Mouse (Mus musculus): ENCODE measurements around the gene Dgka. TPM values are rescaled to one million over a fixed set of nuclear protein-coding genes. Genes with fewer than 3 reads are reported as not detected.

Gene Dgka
- polyA plus RNA-seq (2015; fragmentation: Nextera tagmentation; extraction: Ambion mirVana): 9.5 and 12.3 TPM in 2 replicates

- Histone ChIP-seq H3K27me3 (ENCODE audit: control insufficient read depth, insufficient read depth, low read length) (no peaks in the 10 kb centered on the region), H3K4me1 (ENCODE audit: control insufficient read depth, insufficient read depth, low read length) (peaks cover 32% of the 10 kb centered on the region), H3K4me2 (ENCODE audit: low read depth, low read length) (peak within 1 kb of the TSS; percentile 88), H3K9me3 (replicated peaks; ENCODE audit: control insufficient read depth, low read length) (no peaks in the 10 kb centered on the region), H3K36me3 (ENCODE audit: control insufficient read depth, insufficient read depth) (no peaks in the 10 kb centered on the region), H3K4me3 (ENCODE audit: low read length) (peak within 1 kb of the TSS; percentile 70), H3K9ac (ENCODE audit: low read length) (peak within 1 kb of the TSS; percentile 80), H3K27ac (ENCODE audit: low read length) (peak within 1 kb of the TSS; percentile 55)
- ATAC-seq (replicated peaks; ENCODE audit: extremely low read depth, insufficient read depth, low FRiP score): no peak
- 21% methylated on average over 18 of the region's 18 CpGs for WGBS
Measured at GRCm38 (mm10) chr10:128744680-128745601, at the start of gene Dgka. Dgka (minus strand) TSS chr10:128744855.

- H3K4me1 ChIP-seq (ENCODE audit: control insufficient read depth, insufficient read depth, low read length): no peaks in the 10 kb centered on the region
- H3K27me3 ChIP-seq (ENCODE audit: control insufficient read depth, insufficient read depth, low read length): no peaks in the 10 kb centered on the region
- no peak overlapping the region for H3K9ac ChIP-seq (ENCODE audit: low read length)
- no peak overlapping the region for H3K4me3 ChIP-seq (ENCODE audit: low read length)
- ATAC-seq (replicated peaks; ENCODE audit: extremely low read depth, insufficient read depth, low FRiP score): no peak
- H3K27ac ChIP-seq (ENCODE audit: low read length): no peak overlapping the region
- WGBS: 89% methylated on average over 5 of the region's 5 CpGs
- H3K4me2 ChIP-seq (ENCODE audit: low read depth, low read length): no peak overlapping the region
- no peaks in the 10 kb centered on the region for H3K9me3 ChIP-seq (replicated peaks; ENCODE audit: control insufficient read depth, low read length)
- no peaks in the 10 kb centered on the region for H3K36me3 ChIP-seq (ENCODE audit: control insufficient read depth, insufficient read depth)
Measured at GRCm38 (mm10) chr10:128794391-128794790, 49.7 kb upstream of the Dgka start.

GRCm38 (mm10) chr10:128793258-128793657, 48.6 kb upstream of the Dgka start:
- Histone ChIP-seq H3K27me3 (ENCODE audit: control insufficient read depth, insufficient read depth, low read length) (no peaks in the 10 kb centered on the region), H3K9me3 (replicated peaks; ENCODE audit: control insufficient read depth, low read length) (no peaks in the 10 kb centered on the region), H3K4me1 (ENCODE audit: control insufficient read depth, insufficient read depth, low read length) (no peaks in the 10 kb centered on the region), H3K4me3 (ENCODE audit: low read length) (no peak overlapping the region), H3K36me3 (ENCODE audit: control insufficient read depth, insufficient read depth) (no peaks in the 10 kb centered on the region), H3K4me2 (ENCODE audit: low read depth, low read length) (no peak overlapping the region), H3K27ac (ENCODE audit: low read length) (no peak overlapping the region), H3K9ac (ENCODE audit: low read length) (no peak overlapping the region)
- 97% methylated on average over 1 of the region's 1 CpGs for WGBS
- ATAC-seq (replicated peaks; ENCODE audit: extremely low read depth, insufficient read depth, low FRiP score): no peak

GRCm38 (mm10) chr10:128792041-128792440, 47.4 kb upstream of the Dgka start:
- H3K36me3 ChIP-seq (ENCODE audit: control insufficient read depth, insufficient read depth): no peaks in the 10 kb centered on the region
- H3K4me1 ChIP-seq (ENCODE audit: control insufficient read depth, insufficient read depth, low read length): no peaks in the 10 kb centered on the region
- no peaks in the 10 kb centered on the region for H3K9me3 ChIP-seq (replicated peaks; ENCODE audit: control insufficient read depth, low read length)
- no peak overlapping the region for H3K4me2 ChIP-seq (ENCODE audit: low read depth, low read length)
- no peak for ATAC-seq (replicated peaks; ENCODE audit: extremely low read depth, insufficient read depth, low FRiP score)
- H3K9ac ChIP-seq (ENCODE audit: low read length): no peak overlapping the region
- no peak overlapping the region for H3K4me3 ChIP-seq (ENCODE audit: low read length)
- H3K27me3 ChIP-seq (ENCODE audit: control insufficient read depth, insufficient read depth, low read length): no peaks in the 10 kb centered on the region
- H3K27ac ChIP-seq (ENCODE audit: low read length): no peak overlapping the region

GRCm38 (mm10) chr10:128790398-128791124, 45.9 kb upstream of the Dgka start, which contains the start of gene Mmp19:
Mmp19 (plus strand) TSS chr10:128790910.
- WGBS: 58% methylated on average over 7 of the region's 7 CpGs
- Histone ChIP-seq H3K36me3 (ENCODE audit: control insufficient read depth, insufficient read depth) (no peaks in the 10 kb centered on the region), H3K4me1 (ENCODE audit: control insufficient read depth, insufficient read depth, low read length) (no peaks in the 10 kb centered on the region), H3K9ac (ENCODE audit: low read length) (no peak within 1 kb of the TSS; the same call in 1 of the 2 replicates), H3K9me3 (replicated peaks; ENCODE audit: control insufficient read depth, low read length) (no peaks in the 10 kb centered on the region), H3K27me3 (ENCODE audit: control insufficient read depth, insufficient read depth, low read length) (no peaks in the 10 kb centered on the region), H3K27ac (ENCODE audit: low read length) (no peak within 1 kb of the TSS; the same call in 1 of the 2 replicates), H3K4me3 (ENCODE audit: low read length) (0 out of 2 replicates have a peak within 1 kb of the TSS, but pooled peaks have one; percentile 4), H3K4me2 (ENCODE audit: low read depth, low read length) (no peak within 1 kb of the TSS)
- ATAC-seq (replicated peaks; ENCODE audit: extremely low read depth, insufficient read depth, low FRiP score): no peak

GRCm38 (mm10) chr10:128780200-128780599, 35.5 kb upstream of the Dgka start:
- WGBS: 88% methylated on average over 1 of the region's 1 CpGs
- no peak for ATAC-seq (replicated peaks; ENCODE audit: extremely low read depth, insufficient read depth, low FRiP score)
- no peaks in the 10 kb centered on the region for H3K27me3 ChIP-seq (ENCODE audit: control insufficient read depth, insufficient read depth, low read length)
- H3K4me3 ChIP-seq (ENCODE audit: low read length): no peak overlapping the region
- H3K4me1 ChIP-seq (ENCODE audit: control insufficient read depth, insufficient read depth, low read length): no peaks in the 10 kb centered on the region; the same call in 1 of the 2 replicates
- no peak overlapping the region for H3K27ac ChIP-seq (ENCODE audit: low read length)
- no peak overlapping the region for H3K4me2 ChIP-seq (ENCODE audit: low read depth, low read length)
- H3K36me3 ChIP-seq (ENCODE audit: control insufficient read depth, insufficient read depth): no peaks in the 10 kb centered on the region
- peaks cover 7% of the 10 kb centered on the region for H3K9me3 ChIP-seq (replicated peaks; ENCODE audit: control insufficient read depth, low read length)
- H3K9ac ChIP-seq (ENCODE audit: low read length): no peak overlapping the region

DNA sequence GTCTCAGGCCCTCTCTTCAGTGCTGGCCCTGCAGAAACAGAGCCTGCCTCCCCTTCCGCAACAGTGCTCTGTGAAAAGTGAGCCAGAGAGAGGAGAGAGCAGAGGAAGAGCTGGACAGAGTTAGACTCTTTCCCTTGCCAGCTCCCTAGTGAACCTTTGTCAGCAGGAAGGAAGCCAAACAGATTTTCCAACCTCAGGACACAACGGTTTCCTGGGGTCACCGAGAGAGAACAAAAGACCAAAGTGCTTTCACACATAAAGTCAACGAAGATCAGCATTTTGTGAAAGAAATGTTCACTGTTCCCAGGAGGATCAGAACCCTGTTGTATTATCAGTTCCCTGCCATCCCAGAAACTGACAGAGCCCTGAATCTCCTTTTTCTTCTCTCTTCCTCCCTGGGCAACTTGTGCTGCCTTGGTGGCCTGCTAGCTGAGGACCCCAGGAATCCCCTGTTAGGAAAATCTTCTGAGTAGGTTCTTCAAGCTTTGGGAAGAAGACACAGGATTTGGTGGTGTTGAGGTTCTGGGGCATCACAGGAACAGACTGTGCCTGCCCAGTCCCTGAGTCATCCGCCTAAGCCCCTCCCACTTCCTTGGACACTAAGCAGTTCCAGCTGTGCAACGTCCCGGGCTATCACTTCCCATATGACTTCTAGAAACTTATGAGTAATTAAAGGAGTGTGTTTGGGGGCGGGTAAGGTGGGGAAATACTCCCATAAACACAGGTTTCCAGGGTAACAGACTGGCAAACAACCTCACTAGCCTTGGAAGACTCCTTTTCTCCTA, 34.5 kb upstream of the Dgka start:
- Histone ChIP-seq H3K9me3 (replicated peaks; ENCODE audit: control insufficient read depth, low read length) (peaks cover 6% of the 10 kb centered on the region), H3K9ac (ENCODE audit: low read length) (no peak overlapping the region), H3K36me3 (ENCODE audit: control insufficient read depth, insufficient read depth) (no peaks in the 10 kb centered on the region), H3K4me1 (ENCODE audit: control insufficient read depth, insufficient read depth, low read length) (no peaks in the 10 kb centered on the region; the same call in 1 of the 2 replicates), H3K4me2 (ENCODE audit: low read depth, low read length) (peak overlapping the region; percentile 39; the same call in 1 of the 2 replicates), H3K27ac (ENCODE audit: low read length) (peak overlapping the region; percentile 92), H3K4me3 (ENCODE audit: low read length) (no peak overlapping the region), H3K27me3 (ENCODE audit: control insufficient read depth, insufficient read depth, low read length) (no peaks in the 10 kb centered on the region)
- WGBS: 26% methylated on average over 8 of the region's 8 CpGs
- ATAC-seq (replicated peaks; ENCODE audit: extremely low read depth, insufficient read depth, low FRiP score): peak; percentile 93

DNA sequence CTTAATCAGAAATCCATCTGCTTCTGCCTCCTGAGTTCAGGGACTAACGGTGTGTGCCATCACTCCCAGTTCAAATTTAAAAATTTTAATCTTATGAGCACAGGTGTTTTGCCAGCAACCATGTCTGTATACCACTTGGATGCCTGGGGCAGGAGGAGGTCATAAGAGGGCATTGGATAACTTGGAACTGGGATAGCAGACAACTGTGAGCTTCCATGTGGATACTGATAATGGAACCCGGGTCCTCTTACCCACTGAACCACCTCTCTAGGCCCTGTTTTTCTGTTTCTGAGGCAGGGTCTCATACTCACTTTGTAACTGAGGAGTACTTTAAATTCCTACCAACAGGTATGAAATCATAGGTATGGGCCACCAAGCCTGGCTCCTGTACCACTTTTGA, 33.8 kb upstream of the Dgka start:
- no peak overlapping the region for H3K4me2 ChIP-seq (ENCODE audit: low read depth, low read length)
- no peak overlapping the region for H3K9ac ChIP-seq (ENCODE audit: low read length)

More for the DNA sequence above, 33.8 kb upstream of the Dgka start:
- no peaks in the 10 kb centered on the region; the same call in 1 of the 2 replicates for H3K4me1 ChIP-seq (ENCODE audit: control insufficient read depth, insufficient read depth, low read length)
- H3K36me3 ChIP-seq (ENCODE audit: control insufficient read depth, insufficient read depth): no peaks in the 10 kb centered on the region
- H3K4me3 ChIP-seq (ENCODE audit: low read length): no peak overlapping the region
- no peak for ATAC-seq (replicated peaks; ENCODE audit: extremely low read depth, insufficient read depth, low FRiP score)
- WGBS: 81% methylated on average over 2 of the region's 2 CpGs
- H3K27ac ChIP-seq (ENCODE audit: low read length): peak overlapping the region; percentile 92
- no peaks in the 10 kb centered on the region for H3K27me3 ChIP-seq (ENCODE audit: control insufficient read depth, insufficient read depth, low read length)
- H3K9me3 ChIP-seq (replicated peaks; ENCODE audit: control insufficient read depth, low read length): no peaks in the 10 kb centered on the region; the same call in 1 of the 2 replicates
